Mouse (Mus musculus) 3134 (cell line): ENCODE results near the gene Zbtb16.

Experiments
- DNase-seq: peaks from one replicate; pipeline ENCODE4 v3.0.0-alpha.2; 2011; ENCODE audit warnings: low spot score; ENCODE audit not compliant: insufficient read length; ENCODE audit errors: extremely low read depth

Gene Zbtb16

DNA sequence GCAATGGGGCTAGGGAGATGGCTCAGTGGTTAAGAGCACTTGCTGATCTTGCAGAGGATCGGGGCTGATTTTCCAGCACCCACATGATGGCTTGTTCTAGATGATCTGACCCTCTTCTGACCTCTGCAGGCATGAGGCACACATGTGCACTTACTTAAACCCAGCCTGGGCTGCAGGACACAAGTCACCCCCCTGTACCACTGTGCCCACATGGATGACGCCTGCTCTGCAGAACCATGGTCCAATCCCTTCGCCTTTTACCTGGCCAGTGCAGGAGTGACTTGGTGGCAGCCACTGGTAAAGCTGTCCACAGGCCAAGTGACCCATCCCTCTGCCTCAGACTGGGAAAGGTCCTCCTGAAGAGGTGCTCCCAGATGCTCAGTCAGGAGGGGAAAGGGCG lies 67.1 kb downstream of the Zbtb16 start:
- no peak for DNase-seq

DNA sequence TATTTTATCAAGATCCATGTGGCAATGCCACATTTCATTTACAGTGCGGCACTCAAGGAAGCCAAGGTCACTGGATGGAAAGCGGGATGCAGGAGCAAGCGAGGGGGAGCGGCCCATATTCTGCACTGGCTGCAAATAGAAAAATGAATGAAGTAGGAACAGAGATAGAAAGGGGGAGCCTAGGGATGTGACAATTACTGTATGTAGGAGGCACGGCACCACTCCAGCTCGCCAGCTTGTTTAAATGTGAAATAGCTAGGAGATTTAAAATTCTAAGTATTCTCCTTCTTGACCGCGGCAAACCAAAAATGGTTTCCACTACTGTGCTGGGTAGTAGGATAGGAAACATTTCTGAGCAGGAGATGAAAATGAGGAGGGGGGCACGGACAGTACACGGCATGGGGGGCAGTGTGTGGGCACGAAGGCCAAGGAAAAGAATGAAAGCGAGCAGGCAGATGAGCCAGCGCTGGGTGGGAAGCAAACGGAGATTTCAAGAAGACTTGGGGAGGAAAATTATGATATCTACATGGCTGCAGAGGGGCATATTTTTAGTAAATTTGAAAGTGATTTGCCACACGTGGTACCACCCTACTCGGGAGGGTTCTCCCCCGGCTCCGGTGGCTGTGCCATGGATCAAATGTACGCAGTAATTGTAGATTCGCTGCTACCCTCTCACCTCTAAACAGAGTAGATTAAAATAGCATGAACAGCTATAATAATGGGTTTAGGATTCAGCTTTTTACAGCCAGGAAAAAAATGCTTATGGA lies 68.2 kb downstream of the Zbtb16 start:
- DNase-seq = no peak

DNA sequence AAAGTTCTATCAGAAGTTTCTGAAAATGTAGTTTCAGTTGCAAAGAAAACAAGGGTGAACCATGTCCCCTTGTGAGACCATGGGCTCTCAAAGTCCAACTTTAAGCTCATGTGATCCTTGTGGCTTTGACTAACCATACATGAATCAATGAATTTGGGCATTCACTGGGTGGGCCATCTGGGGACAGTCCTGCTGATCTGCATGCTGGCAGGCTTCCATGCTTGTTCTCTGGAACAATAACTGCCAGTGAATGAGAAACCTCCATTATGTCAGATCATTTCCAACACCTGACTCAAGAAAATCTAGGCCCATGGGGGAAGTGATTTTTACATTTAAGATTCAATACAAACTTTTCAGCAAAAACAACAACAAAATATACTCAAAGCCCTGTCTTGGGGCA lies 70.1 kb downstream of the Zbtb16 start:
- no peak for DNase-seq

DNA sequence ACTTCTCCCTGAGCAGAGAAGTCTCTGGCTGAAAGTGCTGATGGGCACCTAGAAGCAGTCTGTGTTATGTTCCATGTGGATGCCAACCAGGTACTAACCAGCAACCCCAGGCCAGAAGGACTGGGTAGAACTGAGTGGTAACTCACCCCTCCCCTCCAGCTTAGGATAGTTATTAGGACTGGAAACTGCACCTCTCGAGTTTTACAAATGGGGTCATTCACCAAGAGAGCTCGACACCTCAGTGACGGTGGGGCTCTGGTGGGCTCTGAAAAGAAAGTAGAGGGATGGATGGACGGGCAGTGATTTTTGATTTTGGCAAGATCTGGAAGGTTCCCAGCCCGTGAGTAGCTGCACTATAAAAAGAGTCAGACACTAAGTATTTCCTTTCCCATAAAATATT lies 71.7 kb downstream of the Zbtb16 start:
- DNase-seq = no peak

DNA sequence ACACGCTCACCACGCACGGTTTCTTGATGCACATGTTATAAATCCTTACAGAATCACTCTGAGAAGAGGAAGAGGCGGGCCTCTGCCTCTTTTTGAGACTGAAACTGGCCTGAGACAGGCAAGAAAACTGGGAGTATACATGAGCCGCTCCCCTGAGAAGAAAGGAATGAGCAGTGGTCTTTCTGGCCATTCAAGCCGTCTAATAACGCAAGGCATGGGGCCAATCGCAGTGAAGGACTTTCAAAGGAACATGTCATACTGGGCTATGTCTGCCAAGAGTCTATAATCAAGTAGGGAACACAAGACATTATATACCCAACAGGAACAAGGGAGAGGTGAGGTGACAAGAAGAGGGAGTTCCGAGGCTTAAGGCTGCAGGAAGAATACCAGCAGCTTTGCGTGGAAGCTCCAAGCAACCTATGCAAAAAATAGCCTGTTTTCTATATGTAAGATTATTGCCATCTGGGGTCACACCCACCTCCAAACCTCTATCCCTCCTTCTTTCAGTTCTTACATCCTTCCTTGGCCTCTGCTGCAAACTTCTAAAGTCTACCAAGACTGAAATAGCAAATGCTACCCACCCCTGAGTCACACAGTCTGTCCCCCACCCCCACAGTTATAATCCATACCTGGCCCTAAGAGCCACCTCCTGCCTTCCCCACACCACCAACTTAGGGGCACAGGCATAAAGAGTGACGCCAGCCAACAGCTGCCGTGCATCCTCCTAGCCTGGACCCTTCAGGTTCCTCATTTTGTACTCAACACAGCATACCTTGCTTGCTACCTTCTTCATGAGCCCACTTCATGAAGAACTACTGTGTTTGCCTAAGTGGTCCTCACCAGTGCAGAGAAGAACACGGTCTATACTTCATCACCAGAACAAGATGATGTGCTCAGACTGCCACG lies 74.0 kb downstream of the Zbtb16 start:
- DNase-seq = no peak

DNA sequence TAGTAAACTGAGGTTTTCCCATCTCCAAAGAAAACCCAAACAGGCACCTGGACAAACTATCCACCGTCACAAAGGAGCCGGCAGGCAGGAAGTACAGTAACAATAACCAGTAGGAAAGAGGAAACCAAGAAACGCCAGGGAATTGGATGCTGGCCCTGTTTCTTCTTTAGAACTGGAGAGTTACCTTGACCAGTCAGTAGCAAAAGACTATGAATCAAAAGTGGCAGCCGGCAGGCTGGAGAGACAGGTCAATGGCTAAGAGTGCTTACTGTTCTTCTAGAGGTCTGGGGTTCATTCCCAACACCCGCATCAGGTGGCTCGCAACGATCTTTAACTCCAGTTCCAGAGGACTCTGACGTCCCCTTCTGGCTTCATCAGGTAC lies 74.9 kb downstream of the Zbtb16 start:
- no peak for DNase-seq

DNA sequence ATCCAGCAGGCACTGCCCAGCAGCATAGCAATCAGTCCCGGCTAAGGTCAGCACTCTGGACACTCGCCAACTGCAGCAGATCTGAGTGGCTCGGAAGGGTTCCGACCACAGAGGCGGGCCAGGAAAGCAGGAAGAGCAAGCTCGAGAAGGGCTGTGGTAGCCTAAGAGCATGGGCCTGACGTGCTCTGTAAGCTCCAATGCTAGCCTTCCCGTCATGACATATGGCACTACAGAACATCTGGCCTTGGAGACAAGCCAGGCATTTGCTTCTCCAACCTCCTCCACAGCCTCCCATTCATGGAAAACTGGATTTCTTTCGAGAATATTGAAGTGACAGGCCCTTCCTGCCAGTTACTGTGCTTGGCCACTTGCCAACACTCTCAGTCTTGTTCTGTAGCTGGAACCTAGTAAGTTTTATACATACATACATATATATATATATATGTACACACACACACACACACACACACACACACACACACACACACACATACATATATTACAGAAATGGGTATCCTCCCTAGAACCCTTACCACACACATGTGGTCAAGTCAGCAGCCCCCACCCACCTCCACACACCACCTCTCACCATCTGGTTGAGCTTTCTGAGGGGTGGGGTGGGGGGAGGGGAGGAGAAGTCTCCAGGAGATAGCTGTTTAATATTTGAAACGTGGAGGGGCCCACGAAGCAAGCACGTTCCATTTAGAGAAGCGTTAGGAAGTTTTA lies 75.4 kb downstream of the Zbtb16 start:
- DNase-seq = no peak

DNA sequence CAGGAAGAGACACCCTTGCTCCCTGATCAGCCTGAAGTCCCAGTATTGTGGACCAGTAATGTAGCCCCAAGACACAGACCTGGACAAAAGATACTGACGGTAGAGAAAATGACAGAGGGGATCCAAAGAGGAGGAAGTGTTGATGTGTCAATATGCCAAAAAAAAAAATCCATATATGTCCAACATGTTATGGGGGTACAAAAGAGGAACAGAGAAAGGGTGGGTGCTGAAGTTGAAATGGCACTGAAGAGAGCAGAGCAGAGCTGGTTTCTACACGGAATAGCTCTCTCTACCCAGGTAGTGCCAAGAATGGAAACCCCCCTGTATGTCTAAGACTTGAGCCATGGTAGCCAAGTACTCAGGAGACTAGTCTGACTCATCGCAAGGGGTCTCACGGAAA lies 76.9 kb downstream of the Zbtb16 start:
- DNase-seq = no peak

DNA sequence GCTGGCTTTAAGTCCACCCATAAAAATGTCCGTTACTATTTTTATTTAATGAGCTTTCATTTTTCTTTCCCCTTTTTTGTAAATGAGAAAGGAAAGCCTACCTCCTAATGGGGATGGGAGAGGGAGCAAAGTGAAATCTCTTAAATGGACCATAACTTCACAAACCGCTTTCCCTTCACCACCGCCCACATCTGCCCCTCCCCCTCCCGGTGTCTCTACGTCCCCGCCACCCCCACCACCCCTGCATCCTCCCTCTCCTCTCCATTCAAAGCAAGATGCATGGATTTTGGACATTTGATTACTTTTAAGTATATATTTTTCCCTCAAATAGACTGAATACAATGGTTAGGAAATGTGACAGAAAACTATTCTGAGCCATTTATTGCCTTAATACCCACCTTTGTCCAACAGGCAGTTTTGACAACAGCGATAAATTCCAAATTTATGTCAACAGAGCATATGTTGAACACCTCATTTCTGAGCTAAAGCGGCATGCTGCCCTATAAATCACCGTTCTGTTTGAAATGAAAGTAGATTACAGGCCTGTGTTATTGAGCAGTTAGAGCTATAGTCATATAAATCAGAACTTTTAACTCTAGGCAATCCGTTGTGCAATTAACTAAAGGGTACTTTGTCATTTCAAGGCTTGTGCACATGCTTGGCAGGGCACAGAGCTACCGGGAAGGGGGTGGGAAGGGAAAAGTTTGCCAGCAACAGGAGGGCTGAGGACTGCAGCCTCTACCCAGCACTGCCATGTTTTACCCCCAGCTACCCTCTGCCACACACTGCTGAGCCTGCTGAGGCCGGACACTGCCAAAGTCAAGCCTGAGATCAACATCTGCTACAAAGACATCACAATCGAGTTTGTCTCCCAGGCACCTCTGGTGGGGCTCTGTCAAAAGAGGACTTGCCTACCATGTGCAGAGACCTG lies 78.1 kb downstream of the Zbtb16 start:
- DNase-seq = no peak

DNA sequence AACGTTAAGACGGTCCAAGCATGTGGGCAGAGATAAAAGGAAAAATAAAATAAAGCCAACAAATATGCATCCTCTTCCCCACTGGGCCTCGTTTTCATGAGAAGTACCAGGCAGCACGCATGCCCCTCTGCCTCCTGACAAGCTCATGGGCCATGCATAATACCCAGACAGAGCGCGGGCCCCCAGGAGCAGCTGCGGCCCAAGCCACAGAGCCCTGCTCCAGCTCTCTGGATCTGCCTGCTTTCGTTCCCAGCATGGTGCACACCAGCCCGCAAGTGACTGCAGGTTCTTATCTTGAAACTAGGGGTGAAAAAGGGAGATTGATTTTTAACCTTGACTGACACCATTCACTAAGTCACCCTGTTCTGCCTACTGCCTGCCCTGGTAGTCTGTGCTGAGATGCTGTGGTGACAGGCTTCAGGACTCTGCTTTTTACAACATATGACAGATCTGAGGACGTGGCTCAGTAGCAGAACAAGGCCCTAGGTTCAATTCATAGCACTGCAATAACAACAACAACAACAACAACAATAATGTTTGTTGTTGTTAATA lies 79.7 kb downstream of the Zbtb16 start:
- DNase-seq = no peak

DNA sequence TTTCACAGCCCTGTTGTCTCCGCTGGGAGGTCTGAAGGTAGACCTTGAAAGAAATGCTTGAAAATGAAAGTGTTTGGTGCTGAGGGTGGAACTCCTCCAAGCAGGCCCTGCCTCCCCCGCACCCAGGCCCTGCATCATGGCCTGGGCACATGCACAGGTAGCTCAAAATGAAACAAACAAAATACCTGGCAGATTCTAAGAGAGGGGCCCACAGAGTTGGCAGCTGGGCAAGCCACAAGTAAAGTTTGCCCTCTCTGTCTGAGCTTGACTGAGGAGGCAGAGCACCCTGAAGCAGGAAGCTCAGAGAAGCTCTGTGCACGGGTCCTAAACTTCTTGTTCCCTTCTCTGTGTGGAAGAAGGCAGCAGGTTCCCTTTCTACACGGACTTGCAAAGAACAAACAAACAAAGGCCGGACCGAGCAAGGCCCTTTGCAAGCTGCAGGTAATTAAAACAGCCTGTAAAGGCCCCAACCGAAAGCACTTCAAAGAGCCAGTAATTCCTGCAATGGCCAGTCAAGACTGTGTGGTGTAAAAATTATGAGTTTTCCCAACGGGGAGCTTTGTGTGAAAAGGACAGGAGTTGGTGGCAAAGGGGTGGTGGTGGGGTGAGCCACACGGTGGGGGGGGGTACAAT lies 80.5 kb downstream of the Zbtb16 start:
- DNase-seq = no peak

DNA sequence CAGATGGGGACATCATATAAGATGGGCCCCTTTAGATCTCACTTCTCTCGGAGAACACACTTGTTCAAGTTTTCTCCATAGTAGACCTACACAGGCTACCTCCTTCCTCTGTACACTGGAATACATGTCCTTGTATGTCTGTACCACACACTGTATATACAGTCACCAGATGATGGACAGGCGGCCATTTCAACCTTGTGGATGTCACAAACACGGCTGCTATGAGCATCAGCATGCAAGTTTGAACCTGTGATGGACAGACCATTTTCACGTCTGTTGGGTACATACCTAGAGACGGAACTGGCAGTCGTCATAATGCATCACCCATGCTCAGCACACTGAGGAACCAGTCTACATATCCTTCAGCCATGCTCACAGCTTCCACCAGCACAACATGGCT lies 81.6 kb downstream of the Zbtb16 start:
- DNase-seq = no peak

DNA sequence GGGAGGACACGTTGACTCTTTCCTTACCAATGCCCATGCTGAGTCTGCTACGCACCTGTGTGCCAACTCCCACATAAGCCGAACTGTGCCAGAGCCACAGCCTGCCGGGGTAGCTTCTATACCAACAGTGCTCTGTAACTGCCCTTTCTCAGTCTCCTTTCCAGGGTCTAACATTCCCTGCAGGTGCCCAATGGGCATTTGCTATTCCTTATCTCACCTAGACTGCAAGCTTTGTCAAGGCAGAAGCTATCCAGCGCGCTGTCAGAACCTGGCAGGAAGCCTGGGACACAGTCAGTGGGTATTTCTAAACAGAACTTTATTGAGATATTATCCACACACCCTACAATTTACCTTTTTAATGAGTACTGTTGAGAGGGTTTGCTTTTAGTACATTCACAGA lies 82.1 kb downstream of the Zbtb16 start:
- DNase-seq = no peak

DNA sequence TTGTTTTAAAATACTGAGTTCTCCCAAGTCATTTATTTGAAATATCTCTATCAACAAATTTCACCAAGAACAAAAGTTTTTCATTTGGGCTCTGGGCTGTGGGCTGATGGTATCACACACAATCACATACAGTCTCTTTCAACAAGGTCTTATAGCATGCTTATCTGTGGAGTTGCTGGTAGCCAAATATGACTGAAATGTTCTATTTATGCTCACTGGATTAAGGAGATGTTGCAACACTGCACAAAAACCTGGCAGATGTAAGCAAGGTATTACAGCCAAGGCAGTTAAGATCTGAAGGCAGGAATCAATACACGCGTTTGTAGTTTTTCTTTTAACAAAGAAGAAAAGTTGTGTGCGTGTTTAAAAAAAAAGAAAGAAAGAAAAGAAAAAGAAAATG lies 84.1 kb downstream of the Zbtb16 start:
- no peak for DNase-seq

DNA sequence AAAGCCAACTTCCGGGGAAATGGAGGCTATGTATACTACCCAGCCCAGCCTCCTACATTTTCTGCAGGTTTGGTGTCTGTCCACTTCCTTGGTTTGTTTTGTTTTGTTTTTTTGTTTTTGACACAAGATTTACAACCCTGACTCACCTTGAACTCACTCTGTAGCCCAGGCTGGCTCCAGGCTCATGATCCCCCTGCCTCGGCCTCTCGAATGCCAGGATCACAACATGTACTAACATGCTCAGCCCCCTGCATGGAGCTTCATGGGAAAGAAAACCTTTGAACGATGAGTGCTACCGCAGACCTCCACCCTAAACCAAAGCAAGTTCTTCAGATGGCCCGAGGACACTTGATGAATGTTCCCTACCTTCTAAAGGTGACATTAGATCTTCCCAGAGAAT lies 86.4 kb downstream of the Zbtb16 start:
- DNase-seq = no peak

DNA sequence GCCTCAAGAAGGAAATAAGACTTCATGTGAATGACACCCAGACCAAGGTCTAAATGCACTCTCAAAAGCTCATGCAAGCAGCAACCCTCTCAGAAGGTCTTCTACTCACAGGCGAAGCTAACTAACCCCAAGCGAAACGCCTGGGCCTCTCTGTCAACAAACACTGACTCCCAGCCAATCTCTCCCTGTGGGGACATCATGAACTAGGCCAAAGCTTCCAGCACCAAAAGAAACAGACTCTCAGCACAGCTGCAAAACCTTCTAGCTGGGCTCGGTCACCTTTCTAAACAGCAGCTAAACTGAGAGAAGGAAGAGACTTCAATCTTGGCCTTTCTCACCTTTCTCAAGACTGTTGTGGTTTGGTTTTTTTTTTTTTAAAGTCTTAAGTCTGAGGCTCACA lies 86.9 kb downstream of the Zbtb16 start:
- DNase-seq = no peak

DNA sequence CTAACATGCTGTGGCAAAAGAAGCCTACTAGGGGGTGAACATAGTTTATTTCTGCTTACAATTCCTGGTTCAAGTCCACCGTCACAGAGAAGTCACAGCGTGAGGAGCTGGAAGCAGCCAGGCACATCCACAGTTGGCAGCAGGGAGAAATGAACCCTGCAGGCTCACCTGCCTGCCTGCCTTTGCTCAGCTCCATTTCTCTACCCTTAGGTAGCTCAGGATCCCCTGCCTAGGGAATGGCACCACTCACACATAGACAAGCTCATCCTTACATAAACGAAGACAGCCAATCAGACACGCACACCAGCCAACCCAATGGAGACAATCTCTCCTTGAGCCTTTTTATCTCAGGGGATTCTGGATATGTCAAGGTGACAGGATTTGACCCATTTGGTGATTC lies 87.3 kb downstream of the Zbtb16 start:
- DNase-seq = no peak

DNA sequence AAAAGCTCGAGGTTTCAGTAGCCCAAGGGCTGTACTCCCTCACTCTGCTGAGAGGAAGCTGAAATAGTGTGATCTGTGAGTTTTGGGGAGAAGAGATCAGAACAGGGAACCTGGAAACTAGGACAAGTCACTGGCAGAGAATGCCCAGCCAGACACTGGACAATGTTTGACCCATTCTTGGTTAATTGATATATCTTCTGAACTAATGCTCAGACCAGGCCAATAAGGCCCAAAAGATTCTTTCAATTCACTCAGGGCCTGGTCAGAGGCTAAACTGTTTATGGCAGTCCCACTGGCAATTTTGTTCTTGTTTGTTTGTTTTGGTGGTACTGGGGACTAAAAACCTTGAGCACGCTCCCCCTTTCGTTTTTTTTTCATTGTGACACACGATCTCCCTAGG lies 87.8 kb downstream of the Zbtb16 start:
- DNase-seq = no peak

DNA sequence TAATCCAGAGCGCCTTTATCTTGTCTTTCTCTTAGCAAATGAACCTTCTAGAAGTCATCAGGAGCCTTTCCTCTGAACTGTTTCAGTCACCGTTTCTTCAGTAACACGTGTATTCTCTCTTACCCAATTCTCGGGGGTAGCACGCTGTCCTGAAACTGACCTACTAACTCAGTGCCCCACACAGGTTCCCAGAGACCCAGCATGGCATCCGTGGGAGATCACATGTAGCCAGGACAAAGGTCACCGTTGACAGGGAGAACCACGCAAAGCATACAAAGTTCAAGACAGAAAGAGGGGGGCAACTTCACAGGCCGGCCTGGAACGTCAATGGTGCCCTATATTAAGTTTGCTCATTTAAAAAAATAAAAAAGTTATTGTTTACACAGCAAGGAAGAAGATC lies 89.5 kb downstream of the Zbtb16 start:
- no peak for DNase-seq
